Mouse (Mus musculus): ENCODE measurements around the gene Kcnj6. TPM values are rescaled to one million over a fixed set of nuclear protein-coding genes. Genes with fewer than 3 reads are reported as not detected.

The Kcnj6 gene
- polyA plus RNA-seq, 1 experiment from 2014 or later: not detected

DNA sequence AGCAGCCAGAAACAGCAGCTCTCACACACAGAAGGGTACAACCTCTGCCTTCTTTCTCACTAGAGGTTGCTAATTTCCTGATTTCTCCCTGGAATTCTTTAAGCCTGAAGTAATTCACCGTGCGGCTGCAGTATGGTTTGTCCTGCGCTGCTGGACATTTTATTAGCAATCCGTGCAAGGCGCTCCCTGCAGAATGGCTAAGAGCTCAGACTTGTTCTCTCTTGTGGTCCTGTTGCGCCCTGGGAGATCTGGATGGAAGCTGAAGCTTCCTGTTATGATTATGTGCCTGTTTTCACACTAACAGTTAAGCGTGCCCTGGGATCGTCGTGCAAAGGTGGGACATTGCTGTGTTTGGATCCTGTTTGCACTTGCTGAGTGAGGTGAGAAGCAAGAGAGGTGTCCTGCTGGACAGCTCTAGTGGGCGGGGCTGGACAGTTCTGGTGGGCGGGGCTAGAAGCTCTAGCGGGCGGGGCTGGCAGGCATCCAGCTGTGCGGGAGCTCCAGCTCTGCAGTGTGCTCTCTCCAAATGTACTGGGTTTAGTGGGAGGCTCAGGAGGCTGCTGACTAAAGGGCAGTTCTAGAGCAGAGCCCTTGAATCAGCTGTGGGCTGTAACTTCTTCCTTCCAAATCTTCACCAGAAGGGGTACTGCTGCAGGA lies 131.1 kb downstream of the Kcnj6 start:
- H3K4me3 ChIP-seq: no peak overlapping the region
- H3K9me3 ChIP-seq (replicated peaks): no peaks in the 10 kb centered on the region
- H3K27me3 ChIP-seq (ENCODE audit: low read depth, poor library complexity, severe bottlenecking): no peaks in the 10 kb centered on the region
- H3K36me3 ChIP-seq: no peaks in the 10 kb centered on the region
- WGBS: 47% methylated on average over 14 of the region's 14 CpGs
- DNase-seq (ENCODE audit: low spot score): peak; percentile 47
- no peaks in the 10 kb centered on the region for H3K4me1 ChIP-seq
- H3K27ac ChIP-seq: no peak overlapping the region

DNA sequence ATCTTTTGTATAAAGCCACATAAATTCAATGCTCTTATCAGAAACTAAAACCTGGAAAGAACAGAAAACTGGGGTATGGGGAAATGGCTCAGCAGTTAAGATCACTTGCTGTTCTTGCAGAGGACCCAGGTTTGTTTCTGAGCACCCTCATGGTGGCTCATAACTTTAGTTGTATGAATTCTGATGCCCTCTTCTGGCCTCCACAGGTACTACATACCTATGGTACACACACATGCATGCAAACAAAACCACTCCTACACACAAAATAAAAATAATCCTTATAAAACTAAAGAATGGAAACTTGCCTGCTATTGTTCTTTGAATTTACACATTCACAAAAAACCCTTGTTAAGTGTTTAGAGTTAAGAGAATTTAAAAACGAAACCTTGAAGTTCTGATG lies 131.7 kb downstream of the Kcnj6 start:
- H3K36me3 ChIP-seq: no peaks in the 10 kb centered on the region
- 85% methylated on average over 1 of the region's 1 CpGs for WGBS
- DNase-seq (ENCODE audit: low spot score): no peak

DNA sequence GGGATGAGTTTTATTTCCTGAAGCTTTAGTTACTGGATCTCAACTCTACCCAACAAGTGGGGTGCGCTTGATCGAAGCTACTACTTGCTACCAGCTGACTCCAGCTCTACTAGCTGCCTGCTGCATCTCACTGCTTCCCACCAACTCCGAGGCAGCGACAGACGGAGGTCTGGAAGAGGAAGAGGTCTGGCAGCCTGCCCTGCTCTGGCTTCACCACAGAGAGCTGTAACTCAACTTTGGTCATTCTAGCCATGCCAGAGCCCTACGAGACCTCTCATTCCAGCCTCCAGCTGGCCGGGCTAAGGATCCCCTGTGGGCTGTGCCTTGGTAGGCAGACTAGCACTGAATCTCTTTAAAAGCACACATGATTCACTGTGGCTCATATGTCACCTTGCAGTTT lies 132.4 kb downstream of the Kcnj6 start:
- Histone ChIP-seq H3K27ac (no peak overlapping the region), H3K4me1 (no peaks in the 10 kb centered on the region), H3K4me3 (no peak overlapping the region), H3K36me3 (no peaks in the 10 kb centered on the region), H3K9me3 (replicated peaks) (no peaks in the 10 kb centered on the region), H3K27me3 (ENCODE audit: low read depth, poor library complexity, severe bottlenecking) (no peaks in the 10 kb centered on the region)
- WGBS: 95% methylated on average over 7 of the region's 7 CpGs
- DNase-seq (ENCODE audit: low spot score): no peak

More for the DNA sequence above, 131.7 kb downstream of the Kcnj6 start:
- H3K9me3 ChIP-seq (replicated peaks): no peaks in the 10 kb centered on the region
- no peaks in the 10 kb centered on the region for H3K4me1 ChIP-seq
- H3K27me3 ChIP-seq (ENCODE audit: low read depth, poor library complexity, severe bottlenecking): no peaks in the 10 kb centered on the region
- no peak overlapping the region for H3K27ac ChIP-seq
- H3K4me3 ChIP-seq: no peak overlapping the region

DNA sequence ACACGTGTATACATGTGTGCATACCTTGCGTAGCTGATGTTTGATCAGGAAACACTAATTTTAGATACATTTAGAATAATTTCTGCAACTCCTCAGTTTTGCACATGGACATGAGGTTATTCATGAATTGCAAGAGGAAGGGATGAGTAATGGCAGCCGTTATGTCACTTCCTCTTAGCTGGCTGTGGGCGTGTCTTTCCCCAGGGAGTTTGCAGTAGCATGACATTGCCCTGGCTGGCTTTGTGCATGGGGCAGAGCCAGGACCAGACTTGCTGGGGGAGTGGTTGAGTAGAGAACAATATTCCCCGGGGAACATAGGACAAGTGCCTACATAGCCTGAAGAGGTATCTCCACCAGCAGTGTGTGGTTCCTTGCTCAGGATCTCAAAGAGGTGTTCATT lies 134.0 kb downstream of the Kcnj6 start:
- no peaks in the 10 kb centered on the region for H3K36me3 ChIP-seq
- H3K9me3 ChIP-seq (replicated peaks): no peaks in the 10 kb centered on the region
- WGBS: 90% methylated on average over 5 of the region's 5 CpGs
- no peak for DNase-seq (ENCODE audit: low spot score)
- no peak overlapping the region for H3K4me3 ChIP-seq
- H3K27me3 ChIP-seq (ENCODE audit: low read depth, poor library complexity, severe bottlenecking): no peaks in the 10 kb centered on the region
- no peaks in the 10 kb centered on the region for H3K4me1 ChIP-seq
- H3K27ac ChIP-seq: no peak overlapping the region

DNA sequence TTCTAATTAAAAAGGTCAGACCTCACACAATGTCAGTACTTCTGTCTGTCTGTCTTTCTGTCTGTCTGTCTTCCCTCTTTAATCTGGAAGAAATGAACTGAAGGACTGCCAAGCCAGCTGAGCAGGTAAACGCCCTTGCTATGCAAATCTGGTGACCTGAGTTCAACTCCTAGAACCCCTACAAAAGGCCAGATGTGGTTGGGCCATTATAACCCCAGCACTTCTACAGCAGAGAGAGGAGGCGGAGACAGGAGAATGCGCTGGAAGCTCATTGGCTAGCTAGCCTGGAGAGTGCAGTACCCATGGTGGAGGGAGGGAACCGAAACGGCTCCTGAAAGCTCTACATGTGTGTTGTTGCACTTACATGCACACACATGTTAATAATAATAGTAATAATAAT lies 141.5 kb downstream of the Kcnj6 start:
- Histone ChIP-seq H3K27me3 (ENCODE audit: low read depth, poor library complexity, severe bottlenecking) (no peaks in the 10 kb centered on the region), H3K9me3 (replicated peaks) (no peaks in the 10 kb centered on the region), H3K4me3 (no peak overlapping the region), H3K4me1 (peaks cover 8% of the 10 kb centered on the region; the same call in 1 of the 2 replicates), H3K27ac (no peak overlapping the region), H3K36me3 (no peaks in the 10 kb centered on the region)
- 90% methylated on average over 5 of the region's 5 CpGs for WGBS
- no peak for DNase-seq (ENCODE audit: low spot score)

DNA sequence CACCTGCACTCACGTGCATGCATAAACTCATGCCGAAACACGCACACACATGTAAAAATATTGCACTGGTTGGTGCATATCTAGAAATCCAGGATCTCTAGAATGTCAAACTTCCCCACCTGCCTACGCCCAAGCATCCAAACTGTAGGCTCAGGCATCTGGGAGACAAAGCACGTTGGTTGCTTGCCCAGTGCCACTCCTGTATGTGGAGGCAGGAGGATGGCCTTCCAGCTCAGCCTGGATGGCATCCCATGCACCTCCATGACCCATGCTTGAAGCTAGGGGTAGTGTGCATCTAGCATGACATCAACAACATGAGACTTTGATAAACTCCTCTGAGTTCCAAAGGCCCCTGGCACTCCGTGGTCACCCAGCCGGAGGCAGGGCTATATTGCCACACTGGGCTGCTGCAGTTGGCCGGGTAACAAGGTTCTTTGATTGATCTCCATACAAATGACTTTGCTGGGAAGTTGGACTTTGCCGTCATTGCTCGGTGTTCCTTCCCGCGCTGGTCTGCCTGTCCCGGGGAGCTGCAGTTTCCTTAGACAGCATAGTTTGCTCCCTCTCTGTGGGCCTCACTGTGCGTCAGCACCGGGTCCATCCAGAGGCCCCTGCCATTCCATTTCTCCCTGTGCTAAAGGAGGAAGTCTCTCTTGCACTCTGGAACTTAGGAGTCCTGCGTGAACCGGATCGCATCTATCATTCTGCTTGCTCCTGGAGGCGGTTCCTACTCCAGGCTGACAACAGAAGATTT lies 144.9 kb downstream of the Kcnj6 start:
- no peak overlapping the region for H3K4me3 ChIP-seq
- 78% methylated on average over 19 of the region's 19 CpGs for WGBS

DNA sequence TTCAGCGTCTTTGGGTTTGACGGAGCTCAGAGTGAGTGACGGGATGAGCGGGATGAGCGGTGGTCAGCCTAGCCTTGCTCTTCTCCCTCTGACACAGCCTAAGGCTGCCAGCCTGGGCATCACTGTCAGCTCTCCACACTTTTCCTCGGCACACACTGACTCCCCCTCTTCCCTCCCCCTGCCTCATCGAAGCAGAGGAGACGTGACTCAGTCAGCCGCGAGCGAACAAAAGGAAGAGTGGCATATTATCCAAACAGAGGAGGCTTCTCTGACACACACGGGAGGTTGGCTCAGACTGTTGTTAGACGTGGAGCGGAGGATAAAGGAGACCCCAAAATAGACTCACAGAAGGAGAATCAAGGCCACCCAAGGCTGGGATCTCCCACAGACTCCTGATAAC lies 147.1 kb downstream of the Kcnj6 start:
- H3K27ac ChIP-seq: no peak overlapping the region
- H3K9me3 ChIP-seq (replicated peaks): no peaks in the 10 kb centered on the region
- peaks cover 14% of the 10 kb centered on the region for H3K4me1 ChIP-seq
- no peaks in the 10 kb centered on the region for H3K27me3 ChIP-seq (ENCODE audit: low read depth, poor library complexity, severe bottlenecking)
- no peak for DNase-seq (ENCODE audit: low spot score)
- 74% methylated on average over 14 of the region's 14 CpGs for WGBS
- H3K36me3 ChIP-seq: no peaks in the 10 kb centered on the region
- no peak overlapping the region for H3K4me3 ChIP-seq

More for the DNA sequence above, 144.9 kb downstream of the Kcnj6 start:
- Histone ChIP-seq H3K27me3 (ENCODE audit: low read depth, poor library complexity, severe bottlenecking) (no peaks in the 10 kb centered on the region), H3K27ac (no peak overlapping the region), H3K9me3 (replicated peaks) (no peaks in the 10 kb centered on the region), H3K36me3 (no peaks in the 10 kb centered on the region), H3K4me1 (peaks cover 14% of the 10 kb centered on the region)
- DNase-seq (ENCODE audit: low spot score): no peak

DNA sequence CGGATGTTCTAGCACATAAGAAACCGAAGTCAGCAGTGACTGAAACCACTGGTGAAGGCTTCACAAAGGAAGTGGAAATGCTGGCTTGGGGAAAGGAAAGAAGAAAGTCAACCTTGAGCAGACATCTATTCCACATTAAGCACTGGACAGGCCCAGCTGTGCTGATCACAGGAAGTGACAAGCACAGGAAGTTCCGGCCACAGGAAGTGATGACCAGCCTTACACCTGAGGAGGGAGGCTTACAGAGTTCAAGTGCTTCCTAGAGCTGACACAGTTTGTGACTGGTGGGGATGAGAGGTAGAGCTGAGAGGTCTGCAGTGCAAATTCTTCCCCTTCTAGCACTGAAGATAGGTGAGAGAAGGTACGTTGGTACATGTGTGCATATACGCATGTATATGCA lies 151.5 kb downstream of the Kcnj6 start:
- Histone ChIP-seq H3K27me3 (ENCODE audit: low read depth, poor library complexity, severe bottlenecking) (no peaks in the 10 kb centered on the region), H3K36me3 (no peaks in the 10 kb centered on the region), H3K9me3 (replicated peaks) (no peaks in the 10 kb centered on the region), H3K4me1 (peaks cover 6% of the 10 kb centered on the region; the same call in 1 of the 2 replicates), H3K4me3 (no peak overlapping the region), H3K27ac (no peak overlapping the region)
- no peak for DNase-seq (ENCODE audit: low spot score)
- WGBS: 92% methylated on average over 5 of the region's 5 CpGs

DNA sequence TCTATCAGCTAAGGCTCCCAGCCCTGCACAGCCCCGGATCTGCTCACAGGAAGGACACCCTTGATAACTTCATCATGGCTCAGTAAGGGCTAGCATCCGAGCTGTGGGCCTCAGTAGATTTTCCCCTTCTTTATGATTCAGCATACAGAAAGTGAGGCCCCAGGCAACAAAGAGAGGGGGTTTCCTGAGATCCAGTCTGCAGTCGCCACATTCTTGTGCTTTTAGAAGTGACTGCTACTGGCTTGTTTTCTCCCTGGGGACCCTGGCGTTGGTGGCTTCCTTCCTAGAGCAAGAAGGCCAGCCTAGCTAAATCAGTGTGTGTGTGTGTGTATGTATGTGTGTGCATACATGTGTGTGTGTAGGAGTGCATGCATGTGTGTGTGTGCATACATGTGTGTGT lies 152.7 kb downstream of the Kcnj6 start:
- Histone ChIP-seq H3K9me3 (replicated peaks) (no peaks in the 10 kb centered on the region), H3K27ac (no peak overlapping the region), H3K4me1 (peaks cover 6% of the 10 kb centered on the region; the same call in 1 of the 2 replicates), H3K4me3 (no peak overlapping the region), H3K36me3 (no peaks in the 10 kb centered on the region), H3K27me3 (ENCODE audit: low read depth, poor library complexity, severe bottlenecking) (no peaks in the 10 kb centered on the region)
- no peak for DNase-seq (ENCODE audit: low spot score)
- WGBS: 76% methylated on average over 4 of the region's 4 CpGs

DNA sequence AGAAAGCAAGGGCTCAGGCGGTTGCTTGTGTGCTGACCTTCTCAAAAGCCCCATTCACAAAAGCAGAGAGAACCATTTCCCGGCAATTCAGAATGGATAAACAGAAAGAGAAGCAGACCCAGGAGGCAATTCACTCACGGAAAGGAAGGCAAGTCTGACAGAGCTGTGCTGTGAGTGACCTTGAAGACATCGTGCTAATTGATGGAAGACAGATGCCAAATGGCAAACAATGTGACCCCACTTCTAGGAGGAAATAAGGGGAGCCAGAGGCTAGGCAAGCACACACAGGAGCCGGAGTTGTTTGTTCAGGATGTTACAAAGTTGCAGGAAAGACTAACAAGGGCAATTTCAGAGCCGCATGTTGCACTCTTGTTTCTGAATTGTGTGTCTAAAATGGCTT lies 158.1 kb downstream of the Kcnj6 start:
- Histone ChIP-seq H3K27ac (no peak overlapping the region), H3K36me3 (no peaks in the 10 kb centered on the region), H3K4me1 (peaks cover 12% of the 10 kb centered on the region), H3K27me3 (ENCODE audit: low read depth, poor library complexity, severe bottlenecking) (no peaks in the 10 kb centered on the region), H3K9me3 (replicated peaks) (no peaks in the 10 kb centered on the region), H3K4me3 (no peak overlapping the region)
- no peak for DNase-seq (ENCODE audit: low spot score)
- WGBS: 31% methylated on average over 6 of the region's 6 CpGs

DNA sequence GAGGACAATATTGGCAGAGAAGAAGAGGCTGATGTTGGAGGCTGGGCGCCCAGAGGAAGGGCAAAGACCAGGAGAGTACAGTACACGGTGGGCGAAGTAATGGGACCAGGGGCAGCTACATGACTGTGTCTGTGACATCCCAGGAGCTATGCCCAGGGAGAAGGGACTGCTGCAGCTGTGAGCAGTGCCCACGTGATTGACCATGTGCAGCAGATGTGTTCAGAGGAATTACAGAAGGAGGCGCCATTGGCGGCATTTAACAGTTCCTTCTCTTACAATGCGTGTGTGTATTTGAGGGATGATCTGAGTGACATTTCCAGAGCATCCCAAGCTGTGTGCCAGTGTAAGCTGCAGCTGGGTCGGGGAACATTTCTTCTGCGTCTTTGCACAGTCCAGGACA lies 159.6 kb downstream of the Kcnj6 start:
- 89% methylated on average over 9 of the region's 9 CpGs for WGBS
- Histone ChIP-seq H3K4me1 (peaks cover 12% of the 10 kb centered on the region), H3K27me3 (ENCODE audit: low read depth, poor library complexity, severe bottlenecking) (no peaks in the 10 kb centered on the region), H3K36me3 (no peaks in the 10 kb centered on the region), H3K9me3 (replicated peaks) (no peaks in the 10 kb centered on the region), H3K27ac (no peak overlapping the region), H3K4me3 (no peak overlapping the region)
- no peak for DNase-seq (ENCODE audit: low spot score)

DNA sequence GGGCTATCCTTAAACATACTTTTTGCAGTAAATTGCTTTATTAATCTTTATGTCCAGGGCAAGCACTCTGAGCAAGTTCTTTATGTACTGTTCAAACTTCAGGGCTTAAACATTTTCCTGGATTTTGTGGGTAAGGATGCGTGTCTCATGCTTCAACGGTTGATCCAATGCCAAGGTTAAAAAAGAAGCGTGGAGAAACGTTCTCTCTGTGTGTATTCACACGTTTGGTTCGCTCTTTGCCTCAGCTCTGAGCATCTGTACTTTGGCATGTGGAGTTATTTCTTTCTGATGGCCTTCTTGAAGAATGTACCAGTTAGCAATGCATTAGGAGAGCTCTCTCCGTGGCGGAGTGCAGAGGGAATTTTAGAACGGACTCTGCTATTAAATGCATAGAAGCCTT lies 163.0 kb downstream of the Kcnj6 start:
- no peak for DNase-seq (ENCODE audit: low spot score)
- Histone ChIP-seq H3K4me3 (no peak overlapping the region), H3K9me3 (replicated peaks) (no peaks in the 10 kb centered on the region), H3K36me3 (no peaks in the 10 kb centered on the region), H3K27me3 (ENCODE audit: low read depth, poor library complexity, severe bottlenecking) (no peaks in the 10 kb centered on the region), H3K27ac (no peak overlapping the region), H3K4me1 (peaks cover 12% of the 10 kb centered on the region)
- WGBS: 86% methylated on average over 9 of the region's 9 CpGs

DNA sequence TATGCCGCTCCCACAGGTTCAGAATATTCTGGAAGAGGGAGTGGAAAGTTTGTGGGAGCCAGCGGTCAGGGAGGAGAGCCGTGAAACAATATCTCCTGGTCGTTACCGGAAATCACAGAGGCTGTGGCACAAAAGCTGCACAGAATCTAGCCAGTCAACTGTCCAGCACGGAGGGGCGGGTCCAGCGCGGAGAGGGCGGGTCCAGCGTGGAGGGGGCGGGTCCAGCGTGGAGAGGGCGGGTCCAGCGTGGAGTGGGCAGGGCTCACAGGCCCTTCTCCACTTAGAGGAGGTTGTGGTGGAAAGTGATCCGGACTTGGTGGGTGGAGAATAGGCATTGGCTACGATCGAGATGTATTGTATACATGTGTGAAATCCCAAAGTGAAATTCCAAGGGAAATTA lies 169.3 kb downstream of the Kcnj6 start:
- 86% methylated on average over 18 of the region's 18 CpGs for WGBS

More for the DNA sequence above, 169.3 kb downstream of the Kcnj6 start:
- Histone ChIP-seq H3K27ac (no peak overlapping the region), H3K4me1 (no peaks in the 10 kb centered on the region), H3K36me3 (no peaks in the 10 kb centered on the region), H3K4me3 (no peak overlapping the region), H3K9me3 (replicated peaks) (no peaks in the 10 kb centered on the region), H3K27me3 (ENCODE audit: low read depth, poor library complexity, severe bottlenecking) (no peaks in the 10 kb centered on the region)
- DNase-seq (ENCODE audit: low spot score): no peak
